8 mouse cellular contexts compared by ENCODE assay signal in the genomic region with DNA sequence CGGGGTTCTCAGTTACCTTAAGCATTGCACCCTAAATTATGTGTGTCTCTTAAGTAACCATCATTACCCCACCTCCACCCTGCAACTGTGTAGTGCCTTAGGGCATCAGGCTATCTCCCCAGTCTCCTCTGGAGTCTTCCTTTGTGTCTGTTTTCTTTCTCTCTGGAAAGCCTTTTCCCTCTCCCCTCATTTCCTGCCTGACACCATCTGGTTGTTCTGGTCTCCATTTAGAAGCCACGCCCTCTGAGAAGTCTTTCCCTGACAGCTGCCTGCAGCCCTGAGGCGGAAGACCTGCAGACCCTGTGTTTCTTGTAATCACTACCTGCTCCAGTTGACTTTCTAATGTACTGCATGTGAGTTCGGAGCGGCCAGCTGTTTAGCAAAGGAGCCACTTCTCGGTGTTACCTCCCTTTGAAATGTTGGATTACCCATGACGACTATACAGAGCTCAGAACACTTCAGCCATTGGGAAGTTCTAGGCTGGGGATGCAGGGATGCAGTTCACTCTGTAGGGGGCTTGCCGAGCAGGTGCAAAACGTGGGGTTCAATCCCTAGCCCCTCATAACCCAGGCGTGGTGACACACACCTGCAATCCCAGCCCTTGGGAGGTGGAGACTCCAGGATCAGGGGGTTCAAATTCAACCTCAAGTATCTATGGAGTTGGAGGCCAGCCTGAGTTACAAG. TPM values are rescaled to one million over a fixed set of nuclear protein-coding genes. Genes with fewer than 3 reads are reported as not detected.
DNase-seq lines count a peak whose midpoint lies in the region; ATAC-seq and TF ChIP-seq lines count a peak whose summit lies in the region.

No protein-coding gene starts in this region.

- no peaks in the 10 kb centered on the region for H3K9me3 ChIP-seq in G1E (replicated peaks)
- H3K9me3 ChIP-seq in heart, embryonic 16.5 days (replicated peaks; ENCODE audit: control insufficient read depth, low read length), result no peaks in the 10 kb centered on the region

- WGBS in heart, embryonic 16.5 days, result 15% methylated on average over 10 of the region's 10 CpGs

- DNase-seq in heart, adult 18-20 months, result peak; percentile 35
- DNase-seq in heart, postnatal 25 days (ENCODE audit: low spot score), result no peak
- no peak for DNase-seq in G1E (ENCODE audit: low spot score)
- DNase-seq in mesoderm, embryonic 11.5 days (ENCODE audit: low read depth, low spot score), result peak; percentile 75
- DNase-seq in thymus, postnatal 36 days, result peak; percentile 54 to 67
- no peak for DNase-seq in spleen, postnatal 4 days (ENCODE audit: low spot score in 2 of 2)
- DNase-seq in gastrocnemius, postnatal 36 days, result no peak

- intact Hi-C loops in heart, postnatal 25 days (cut with DNase I), result loop anchor here (2.0 kb wide), 1 partner anchor 15 kb away; no protein-coding TSS in a partner anchor
- intact Hi-C loops in gastrocnemius, postnatal 36 days (cut with DNase I), result no loop called here

- H3K4me3 ChIP-seq in G1E (ENCODE audit: low read depth, low read length), result peak overlapping the region; percentile 33; the same call in 1 of the 2 replicates
- no peak overlapping the region for H3K4me3 ChIP-seq in heart, embryonic 16.5 days (ENCODE audit: low read length)

- no peaks in the 10 kb centered on the region for H3K36me3 ChIP-seq in G1E (replicated peaks)
- no peaks in the 10 kb centered on the region for H3K36me3 ChIP-seq in heart, embryonic 16.5 days (ENCODE audit: control insufficient read depth, insufficient read depth)

- H3K4me2 ChIP-seq in heart, embryonic 16.5 days (ENCODE audit: low read depth, low read length), result peak overlapping the region; percentile 32

- no peak for ATAC-seq in G1E (ENCODE audit: extremely low read depth, insufficient number of reproducible peaks, low FRiP score, poor library complexity, severe bottlenecking)
- no peak for ATAC-seq in heart, embryonic 16.5 days (replicated peaks; ENCODE audit: extremely low read depth, insufficient read depth, low FRiP score)

- peaks cover 48% of the 10 kb centered on the region for H3K4me1 ChIP-seq in G1E (ENCODE audit: insufficient read depth, low read depth, low read length)
- H3K4me1 ChIP-seq in heart, embryonic 16.5 days (ENCODE audit: control insufficient read depth, insufficient read depth, low read length), result peaks cover 30% of the 10 kb centered on the region

- H3K27me3 ChIP-seq in G1E (ENCODE audit: insufficient read depth, low read length), result no peaks in the 10 kb centered on the region
- no peaks in the 10 kb centered on the region for H3K27me3 ChIP-seq in heart, embryonic 16.5 days (ENCODE audit: control insufficient read depth, insufficient read depth, low read length)

- TF ChIP-seq CTCF in G1E (IDR thresholded peaks at IDR 0.05; ENCODE audit: low read depth, low read length), result no peak

- peak overlapping the region; percentile 28; the same call in 1 of the 2 replicates for H3K9ac ChIP-seq in heart, embryonic 16.5 days (ENCODE audit: low read length)

- peak overlapping the region; percentile 14; the same call in 1 of the 2 replicates for H3K27ac ChIP-seq in heart, embryonic 16.5 days (ENCODE audit: low read length)

RNA-seq across cellular contexts. Expression of gene Srsf9, which starts 9.2 kb away (rescaled TPM):
- total RNA-seq in heart, adult 18-20 months (2021), result 10 to 100 TPM; 18.2 to 19.2 TPM
- 10 to 100 TPM; 18.5 to 20.6 TPM for total RNA-seq in heart, postnatal 25 days (2021)
- total RNA-seq in G1E (2014; fragmentation: Nextera tagmentation) (38.1 and 47.6 TPM in 2 replicates), G1E (2017) (88.0 and 111 TPM in 2 replicates)
- polyA plus RNA-seq in G1E (2012), result 114 and 127 TPM in 2 replicates
- 94.3 and 131 TPM in 2 replicates for polyA plus RNA-seq in heart, embryonic 16.5 days (2015; fragmentation: Nextera tagmentation; extraction: Ambion mirVana)
- 10 to 100 TPM; 10.7 to 11.0 TPM for total RNA-seq in gastrocnemius, postnatal 36 days (2021)

RNA-seq across cellular contexts. Expression of gene Dynll1, which starts 17.0 kb away (rescaled TPM):
- 10 to 100 TPM; 95.3 to 98.8 TPM for total RNA-seq in heart, adult 18-20 months (2021)
- 100 to 1,000 TPM in 1 of 2 experiments, 10 to 100 TPM in 1; 90.1 to 120 TPM for total RNA-seq in heart, postnatal 25 days (2021)
- total RNA-seq in G1E (2014; fragmentation: Nextera tagmentation), result 1,458 and 1,815 TPM in 2 replicates
- 554 and 587 TPM in 2 replicates for total RNA-seq in G1E (2017)
- polyA plus RNA-seq in G1E (2012), result 445 and 449 TPM in 2 replicates
- polyA plus RNA-seq in heart, embryonic 16.5 days (2015; fragmentation: Nextera tagmentation; extraction: Ambion mirVana), result 1,055 and 1,099 TPM in 2 replicates
- 10 to 100 TPM; 51.5 to 76.5 TPM for total RNA-seq in gastrocnemius, postnatal 36 days (2021)

RNA-seq across cellular contexts. Expression of gene Gatc, which starts 23.2 kb away (rescaled TPM):
- total RNA-seq in heart, adult 18-20 months (2021), result 10 to 100 TPM; 17.2 to 18.0 TPM
- 10 to 100 TPM; 16.9 to 17.6 TPM for total RNA-seq in heart, postnatal 25 days (2021)
- total RNA-seq in G1E (2014; fragmentation: Nextera tagmentation) (90.0 and 96.0 TPM in 2 replicates), G1E (2017) (5.6 and 8.6 TPM in 2 replicates)
- 11.7 and 13.9 TPM in 2 replicates for polyA plus RNA-seq in G1E (2012)
- polyA plus RNA-seq in heart, embryonic 16.5 days (2015; fragmentation: Nextera tagmentation; extraction: Ambion mirVana), result 22.4 and 24.6 TPM in 2 replicates
- 10 to 100 TPM; 22.0 to 22.2 TPM for total RNA-seq in gastrocnemius, postnatal 36 days (2021)

RNA-seq across cellular contexts. Expression of gene Triap1, which starts 23.2 kb away (rescaled TPM):
- total RNA-seq in heart, adult 18-20 months (2021), result 10 to 100 TPM; 26.9 to 28.4 TPM
- total RNA-seq in heart, postnatal 25 days (2021), result 10 to 100 TPM; 23.8 to 26.2 TPM
- total RNA-seq in G1E (2014; fragmentation: Nextera tagmentation) (27.8 and 31.8 TPM in 2 replicates), G1E (2017) (45.5 and 47.0 TPM in 2 replicates)
- 5.3 and 14.1 TPM in 2 replicates for polyA plus RNA-seq in G1E (2012)
- polyA plus RNA-seq in heart, embryonic 16.5 days (2015; fragmentation: Nextera tagmentation; extraction: Ambion mirVana), result 39.2 and 40.2 TPM in 2 replicates
- 10 to 100 TPM; 16.5 to 19.4 TPM for total RNA-seq in gastrocnemius, postnatal 36 days (2021)

RNA-seq across cellular contexts. Expression of gene Cox6a1, which starts 31.0 kb away (rescaled TPM):
- total RNA-seq in heart, adult 18-20 months (2021), result 100 to 1,000 TPM; 273 to 280 TPM
- total RNA-seq in heart, postnatal 25 days (2021), result 100 to 1,000 TPM; 282 to 287 TPM
- total RNA-seq in G1E (2014; fragmentation: Nextera tagmentation) (312 and 362 TPM in 2 replicates), G1E (2017) (143 and 153 TPM in 2 replicates)
- polyA plus RNA-seq in G1E (2012), result 1,989 and 2,415 TPM in 2 replicates
- 1,358 and 1,596 TPM in 2 replicates for polyA plus RNA-seq in heart, embryonic 16.5 days (2015; fragmentation: Nextera tagmentation; extraction: Ambion mirVana)
- total RNA-seq in gastrocnemius, postnatal 36 days (2021), result 10 to 100 TPM; 49.7 to 56.1 TPM

Comparison
In these comparisons a context has a peak if more than half of its experiments do, and no peak if none do; other contexts are left out.
1. DNase-seq: peak in heart, adult 18-20 months (2 of 2), mesoderm, embryonic 11.5 days (single experiment) and thymus, postnatal 36 days (2 of 2); none in heart, postnatal 25 days (single experiment), G1E (single experiment), spleen, postnatal 4 days (0 of 2) and gastrocnemius, postnatal 36 days (0 of 2).
2. RNA of gene Dynll1, which starts 17.0 kb away (total RNA-seq): 554 to 1,815 TPM in G1E; 90.1 to 120 TPM in heart, postnatal 25 days, 95.3 to 98.8 TPM in heart, adult 18-20 months and 51.5 to 76.5 TPM in gastrocnemius, postnatal 36 days; every median in the first group is over 4 times any median in the second.